Mouse (Mus musculus) regulatory T cell (primary cell): ENCODE measurements at regions not wholly inside any gene's neighbourhood (a gene's known extent, or its start where the extent isn't known, plus 50 kb on each side); places are given as distances from the start of the nearest gene placed in this dataset.

Source experiments
- in situ Hi-C: fragments of 300-600 bp; cut with MboI, MseI; formaldehyde crosslinking; loops from one replicate; pipeline ENCODE4 v1.15.1; 2025; ENCODE audit warnings: high pct_unique_total_duplicates

GRCm38 (mm10) chr17:29430401-29430800, 60.2 kb upstream of the Pim1 start:
- in situ Hi-C loops = no loop called here

- in situ Hi-C loops = no loop called here
Measured at GRCm38 (mm10) chr17:29430806-29431205, 59.7 kb upstream of the Pim1 start.

GRCm38 (mm10) chr17:29431553-29432297, 58.8 kb upstream of the Pim1 start:
- in situ Hi-C loops = no loop called here

GRCm38 (mm10) chr17:29432666-29433065, 57.9 kb upstream of the Pim1 start:
- in situ Hi-C loops = no loop called here

GRCm38 (mm10) chr17:29433370-29433769, 57.2 kb upstream of the Pim1 start:
- in situ Hi-C loops = no loop called here

GRCm38 (mm10) chr17:29434074-29434944, 56.2 kb upstream of the Pim1 start:
- in situ Hi-C loops = no loop called here

- in situ Hi-C loops = loop anchor here (5.0 kb wide), 1 partner anchor 33 kb away; no protein-coding TSS in a partner anchor
Measured at GRCm38 (mm10) chr17:29435345-29436006, 55.1 kb upstream of the Pim1 start.

- in situ Hi-C loops = loop anchor here (5.0 kb wide), 1 partner anchor 34 kb away; no protein-coding TSS in a partner anchor
Measured at GRCm38 (mm10) chr17:29436484-29436870, 54.1 kb upstream of the Pim1 start.

GRCm38 (mm10) chr17:29436871-29437534, 53.5 kb upstream of the Pim1 start:
- in situ Hi-C loops = loop anchor here (5.0 kb wide), 1 partner anchor 35 kb away; no protein-coding TSS in a partner anchor

- in situ Hi-C loops = loop anchor here (5.0 kb wide), 1 partner anchor 35 kb away; no protein-coding TSS in a partner anchor
Measured at GRCm38 (mm10) chr17:29437535-29438324, 52.8 kb upstream of the Pim1 start.

- in situ Hi-C loops = loop anchor here (5.0 kb wide), 1 partner anchor 36 kb away; no protein-coding TSS in a partner anchor
Measured at GRCm38 (mm10) chr17:29438347-29439235, 52.0 kb upstream of the Pim1 start.

GRCm38 (mm10) chr17:29439992-29440391, 50.6 kb upstream of the Pim1 start:
- in situ Hi-C loops = loop anchor here (5.0 kb wide), 1 partner anchor 38 kb away; no protein-coding TSS in a partner anchor

- in situ Hi-C loops = no loop called here
Measured at GRCm38 (mm10) chr17:29440490-29440889, 50.1 kb upstream of the Pim1 start.
